Mouse (Mus musculus): Measurements from ENCODE around the gene Sgca. TPM values are rescaled to one million over a fixed set of nuclear protein-coding genes. Genes with fewer than 3 reads are reported as not detected.

Sgca gene
- polyA plus RNA-seq (2015; fragmentation: Nextera tagmentation; extraction: Ambion mirVana) = 0.13 and 0.96 TPM in 2 replicates

DNA sequence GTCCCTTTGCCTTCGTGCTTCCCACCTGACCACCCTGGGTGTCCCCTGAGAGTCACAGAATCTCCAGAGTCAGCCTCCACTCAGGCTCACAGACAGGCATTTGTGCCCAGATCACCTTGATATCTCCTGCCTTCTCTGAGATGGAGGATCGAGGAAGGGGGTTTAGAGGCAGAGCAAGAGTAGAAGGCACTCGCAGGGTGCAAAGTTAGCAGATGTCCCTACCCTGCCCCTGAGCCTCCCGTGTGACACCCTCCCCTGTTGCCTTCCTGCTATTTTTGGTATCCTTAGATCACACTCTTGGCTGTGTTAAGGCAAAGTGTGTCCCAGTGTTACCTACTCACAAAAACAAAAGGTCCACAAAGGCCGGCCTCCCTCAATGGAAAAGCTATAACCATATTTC, at the start of gene Sgca:
TSS of gene Sgca (minus strand) at position 129 of the 400 bp plus-strand sequence.
- TF ChIP-seq CTCF (IDR thresholded peaks at IDR 0.05; ENCODE audit: low read depth) = no peak
- no peak for TF ChIP-seq EP300 (IDR thresholded peaks at IDR 0.05; ENCODE audit: low read depth)
- no peak for DNase-seq
- no peaks in the 10 kb centered on the region for H3K9me3 ChIP-seq (ENCODE audit: low read length)
- H3K27me3 ChIP-seq (ENCODE audit: insufficient read depth, low read length) = 0 out of 2 replicates have a peak, but pooled peaks cover 2% of the 10 kb centered on the region
- H3K4me1 ChIP-seq (ENCODE audit: insufficient read depth) = peaks cover 8% of the 10 kb centered on the region
- no peak within 1 kb of the TSS for H3K9ac ChIP-seq (replicated peaks)
- H3K4me3 ChIP-seq (ENCODE audit: low read depth, low read length) = no peak within 1 kb of the TSS
- H3K27ac ChIP-seq (ENCODE audit: low read depth) = no peak within 1 kb of the TSS
- no peaks in the 10 kb centered on the region for H3K36me3 ChIP-seq (replicated peaks; ENCODE audit: insufficient read depth, low read length)
- H3K4me2 ChIP-seq (ENCODE audit: low read depth, low read length) = no peak within 1 kb of the TSS
- ATAC-seq = no peak
- WGBS (ENCODE audit: insufficient replicate concordance) = 76% methylated on average over 5 of the region's 5 CpGs

- no peak for TF ChIP-seq CTCF (IDR thresholded peaks at IDR 0.05; ENCODE audit: low read depth)
- Histone ChIP-seq H3K36me3 (replicated peaks; ENCODE audit: insufficient read depth, low read length) (peaks cover 34% of the 10 kb centered on the region), H3K9me3 (ENCODE audit: low read length) (no peaks in the 10 kb centered on the region), H3K4me1 (ENCODE audit: insufficient read depth) (peaks cover 6% of the 10 kb centered on the region; the same call in 1 of the 2 replicates), H3K27ac (ENCODE audit: low read depth) (0 out of 2 replicates have a peak overlapping the region, but pooled peaks have one; percentile 35), H3K27me3 (ENCODE audit: insufficient read depth, low read length) (no peaks in the 10 kb centered on the region), H3K4me2 (ENCODE audit: low read depth, low read length) (no peak overlapping the region), H3K4me3 (ENCODE audit: low read depth, low read length) (no peak overlapping the region), H3K9ac (replicated peaks) (no peak overlapping the region)
- 76% methylated on average over 11 of the region's 11 CpGs for WGBS (ENCODE audit: insufficient replicate concordance)
- ATAC-seq (peak; percentile 11; the same call in 1 of the 2 replicates), DNase-seq (no peak)
These were observed 49.3 kb upstream of the Sgca start for GRCm38 (mm10) chr11:95025227-95026012.

DNA sequence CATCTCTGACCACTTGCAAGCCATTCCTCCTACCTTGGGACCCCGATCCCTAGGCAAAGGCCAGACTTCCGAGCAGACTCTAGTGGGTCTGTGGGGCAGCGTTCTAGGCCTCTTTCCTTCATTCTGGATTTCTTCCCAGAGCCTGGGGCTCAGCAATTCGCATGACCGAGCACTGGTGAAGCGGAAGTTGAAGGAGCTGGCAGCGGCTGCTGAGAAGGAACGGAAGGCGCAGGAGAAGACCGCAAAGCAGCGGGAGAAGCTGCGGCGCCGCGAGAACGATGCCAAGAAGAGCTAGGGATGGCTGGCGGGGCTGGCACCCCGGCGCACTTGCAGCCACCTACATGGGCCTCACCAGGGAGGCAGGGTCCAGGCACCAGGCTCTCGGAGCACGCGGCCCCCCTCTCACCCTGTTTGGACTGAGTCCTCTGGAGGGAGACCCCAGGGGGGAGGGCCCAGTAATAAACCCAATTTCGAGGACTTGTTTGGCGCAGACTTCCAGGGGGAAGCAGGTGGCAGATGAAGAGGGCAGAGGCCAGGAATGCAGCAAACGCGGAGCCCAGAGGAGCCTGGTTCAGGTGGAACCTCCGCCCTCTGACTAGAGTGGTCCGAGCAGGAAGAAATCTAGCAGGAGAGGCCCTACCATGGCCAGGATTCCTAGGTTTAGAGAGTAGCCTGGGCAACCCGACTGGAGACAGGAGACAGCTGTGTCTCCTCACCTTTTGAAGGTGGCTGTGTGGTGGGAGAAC, 48.5 kb upstream of the Sgca start:
- no peak for DNase-seq
- TF ChIP-seq EP300 (IDR thresholded peaks at IDR 0.05; ENCODE audit: low read depth) (no peak), CTCF (IDR thresholded peaks at IDR 0.05; ENCODE audit: low read depth) (no peak)

GRCm38 (mm10) chr11:95023481-95023880, 47.4 kb upstream of the Sgca start:
- Histone ChIP-seq H3K27ac (ENCODE audit: low read depth) (no peak overlapping the region), H3K4me3 (ENCODE audit: low read depth, low read length) (no peak overlapping the region), H3K9ac (replicated peaks) (no peak overlapping the region), H3K9me3 (ENCODE audit: low read length) (no peaks in the 10 kb centered on the region), H3K4me2 (ENCODE audit: low read depth, low read length) (no peak overlapping the region), H3K4me1 (ENCODE audit: insufficient read depth) (peaks cover 6% of the 10 kb centered on the region; the same call in 1 of the 2 replicates), H3K27me3 (ENCODE audit: insufficient read depth, low read length) (peaks cover 10% of the 10 kb centered on the region; the same call in 1 of the 2 replicates), H3K36me3 (replicated peaks; ENCODE audit: insufficient read depth, low read length) (peaks cover 45% of the 10 kb centered on the region)
- DNase-seq (no peak), ATAC-seq (no peak)
- 85% methylated on average over 9 of the region's 9 CpGs for WGBS (ENCODE audit: insufficient replicate concordance)
- TF ChIP-seq CTCF (IDR thresholded peaks at IDR 0.05; ENCODE audit: low read depth) (no peak), EP300 (IDR thresholded peaks at IDR 0.05; ENCODE audit: low read depth) (no peak)

More for the DNA sequence above, 48.5 kb upstream of the Sgca start:
- H3K4me1 ChIP-seq (ENCODE audit: insufficient read depth) = peaks cover 6% of the 10 kb centered on the region; the same call in 1 of the 2 replicates
- peaks cover 6% of the 10 kb centered on the region; the same call in 1 of the 2 replicates for H3K27me3 ChIP-seq (ENCODE audit: insufficient read depth, low read length)
- 0 out of 2 replicates have a peak overlapping the region, but pooled peaks have one; percentile 5 for H3K9ac ChIP-seq (replicated peaks)
- no peak overlapping the region for H3K27ac ChIP-seq (ENCODE audit: low read depth)
- no peak overlapping the region for H3K4me3 ChIP-seq (ENCODE audit: low read depth, low read length)
- no peaks in the 10 kb centered on the region for H3K9me3 ChIP-seq (ENCODE audit: low read length)
- no peak overlapping the region for H3K4me2 ChIP-seq (ENCODE audit: low read depth, low read length)
- 84% methylated on average over 29 of the region's 29 CpGs for whole genome bisulfite sequencing (ENCODE audit: insufficient replicate concordance)
- ATAC-seq = no peak
- H3K36me3 ChIP-seq (replicated peaks; ENCODE audit: insufficient read depth, low read length) = peaks cover 41% of the 10 kb centered on the region

GRCm38 (mm10) chr11:95022237-95022992, 46.3 kb upstream of the Sgca start:
- peak; percentile 64 for TF ChIP-seq CTCF (IDR thresholded peaks at IDR 0.05; ENCODE audit: low read depth)
- TF ChIP-seq EP300 (IDR thresholded peaks at IDR 0.05; ENCODE audit: low read depth) = no peak
- Histone ChIP-seq H3K4me2 (ENCODE audit: low read depth, low read length) (no peak overlapping the region), H3K27ac (ENCODE audit: low read depth) (no peak overlapping the region), H3K36me3 (replicated peaks; ENCODE audit: insufficient read depth, low read length) (peaks cover 41% of the 10 kb centered on the region), H3K9ac (replicated peaks) (no peak overlapping the region), H3K4me1 (ENCODE audit: insufficient read depth) (peaks cover 6% of the 10 kb centered on the region; the same call in 1 of the 2 replicates), H3K4me3 (ENCODE audit: low read depth, low read length) (no peak overlapping the region), H3K27me3 (ENCODE audit: insufficient read depth, low read length) (peaks cover 15% of the 10 kb centered on the region; the same call in 1 of the 2 replicates), H3K9me3 (ENCODE audit: low read length) (no peaks in the 10 kb centered on the region)
- DNase-seq = no peak
- no peak for ATAC-seq
- WGBS (ENCODE audit: insufficient replicate concordance) = 70% methylated on average over 10 of the region's 10 CpGs
